Mouse (Mus musculus): Measurements from ENCODE around the gene Smad3. TPM values are rescaled to one million over a fixed set of nuclear protein-coding genes. Genes with fewer than 3 reads are reported as not detected.

Gene Smad3
- total and polyA plus RNA-seq, 3 experiments: 7.5 to 10.2 TPM; not detected in 1

- TF ChIP-seq JUND (IDR thresholded peaks at IDR 0.05; ENCODE audit: low read depth, low read length) (no peak), MYC (IDR thresholded peaks at IDR 0.05; ENCODE audit: low read depth, low read length) (0 out of 2 replicates have a peak, but pooled peaks have one; percentile 11), EP300 (IDR thresholded peaks at IDR 0.05; ENCODE audit: low read depth in 1 of 2, low read length in 2 of 2) (no peak), USF1 (IDR thresholded peaks at IDR 0.05; ENCODE audit: low read depth, low read length) (0 out of 2 replicates have a peak, but pooled peaks have one; percentile 35), KAT2A (conservative IDR thresholded peaks at IDR 0.05; ENCODE audit: low read depth, low read length) (no peak)
- H3K27ac ChIP-seq (ENCODE audit: control insufficient read depth, low read depth, low read length): peak overlapping the region; percentile 88
Observed at GRCm38 (mm10) chr9:63781714-63782464, 24.1 kb upstream of the Smad3 start.

GRCm38 (mm10) chr9:63779950-63780887 is 22.4 kb upstream of the Smad3 start:
- Histone ChIP-seq H3K79me2 (ENCODE audit: control insufficient read depth, insufficient read depth, low read length, poor library complexity) (no peaks in the 10 kb centered on the region), H3K27ac (ENCODE audit: control insufficient read depth, low read depth, low read length) (peak overlapping the region; percentile 88), H3K27me3 (ENCODE audit: control insufficient read depth in 1 of 2, insufficient read depth in 2 of 2, low read length in 2 of 2) (no peaks in the 10 kb centered on the region), H3K4me1 (ENCODE audit: control insufficient read depth in 1 of 2, insufficient read depth in 2 of 2, low read length in 2 of 2) (peaks cover 32 to 57% of the 10 kb centered on the region in 2 experiments), H3K4me3 (ENCODE audit: control insufficient read depth in 1 of 2, insufficient read depth in 1 of 2, low read depth in 2 of 2, low read length in 2 of 2) (peak overlapping the region in 1 of 2 experiments; percentile 10; a peak in 1 of 4 replicates), H3K9me3 (replicated peaks; ENCODE audit: insufficient read depth, low read length) (no peaks in the 10 kb centered on the region), H3K36me3 (ENCODE audit: control insufficient read depth in 1 of 2, insufficient read depth in 2 of 2, low read length in 2 of 2) (peaks cover 0 to 42% of the 10 kb centered on the region in 2 experiments; a peak in 2 of 4 replicates), H3K9ac (ENCODE audit: control insufficient read depth, low read depth, low read length, poor library complexity, severe bottlenecking) (peak overlapping the region; percentile 64)
- DNase-seq (ENCODE audit: low read depth, low spot score): peak; percentile 83
- TF ChIP-seq CHD2 (IDR thresholded peaks at IDR 0.05; ENCODE audit: low read length): no peak
- TF ChIP-seq POLR2AphosphoS5 (IDR thresholded peaks at IDR 0.05; ENCODE audit: borderline replicate concordance, low read depth, low read length): no peak
- no peak for TF ChIP-seq MXI1 (IDR thresholded peaks at IDR 0.05; ENCODE audit: low read depth, low read length)
- TF ChIP-seq ZKSCAN1 (IDR thresholded peaks at IDR 0.05; ENCODE audit: low read depth, low read length): no peak
- TF ChIP-seq TBP (IDR thresholded peaks at IDR 0.05; ENCODE audit: low read depth, low read length): no peak
- no peak; the same call in none of the 2 replicates for TF ChIP-seq SIN3A (IDR thresholded peaks at IDR 0.05; ENCODE audit: low read length)
- TF ChIP-seq POLR2A (IDR thresholded peaks at IDR 0.05; ENCODE audit: control insufficient read depth in 1 of 2, insufficient read depth in 1 of 2, low read depth in 1 of 2, low read length in 2 of 2, poor library complexity in 1 of 2): no peak
- TF ChIP-seq RAD21 (IDR thresholded peaks at IDR 0.05; ENCODE audit: low read depth, low read length): no peak
- no peak for TF ChIP-seq ZC3H11A (IDR thresholded peaks at IDR 0.05; ENCODE audit: low read depth, low read length)
- TF ChIP-seq MAZ (IDR thresholded peaks at IDR 0.05; ENCODE audit: low read depth, low read length): no peak
- TF ChIP-seq CTCF (IDR thresholded peaks at IDR 0.05 in 2 of 3, conservative IDR thresholded peaks at IDR 0.05 in 1 of 3; ENCODE audit: control insufficient read depth in 1 of 3, insufficient read depth in 1 of 3, low read depth in 2 of 3, low read length in 3 of 3, poor library complexity in 1 of 3, severe bottlenecking in 1 of 3): no peak
- TF ChIP-seq NELFE (IDR thresholded peaks at IDR 0.05; ENCODE audit: low read depth, low read length): no peak
- TF ChIP-seq MAFK (IDR thresholded peaks at IDR 0.05; ENCODE audit: borderline replicate concordance, low read depth, low read length): no peak
- TF ChIP-seq HCFC1 (IDR thresholded peaks at IDR 0.05; ENCODE audit: low read depth, low read length): 0 out of 2 replicates have a peak, but pooled peaks have one; percentile 2
- peak; percentile 69; the same call in 1 of the 2 replicates for TF ChIP-seq MYC (IDR thresholded peaks at IDR 0.05; ENCODE audit: low read depth, low read length)
- TF ChIP-seq ZMIZ1 (IDR thresholded peaks at IDR 0.05; ENCODE audit: low read depth, low read length): no peak
- peak; percentile 66 for TF ChIP-seq RCOR1 (IDR thresholded peaks at IDR 0.05; ENCODE audit: low read depth, low read length)
- peak; percentile 44; the same call in 1 of the 2 replicates for TF ChIP-seq GATA1 (IDR thresholded peaks at IDR 0.05; ENCODE audit: low read depth, low read length)
- TF ChIP-seq EP300 (IDR thresholded peaks at IDR 0.05; ENCODE audit: low read depth in 1 of 2, low read length in 2 of 2): peak; percentile 51 to 58; a peak in 3 of 4 replicates
- TF ChIP-seq E2F4 (IDR thresholded peaks at IDR 0.05; ENCODE audit: borderline replicate concordance, low read depth, low read length): no peak
- no peak for TF ChIP-seq BHLHE40 (IDR thresholded peaks at IDR 0.05; ENCODE audit: borderline replicate concordance, low read depth, low read length)
- no peak for TF ChIP-seq ZNF384 (IDR thresholded peaks at IDR 0.05; ENCODE audit: low read depth, low read length)
- TF ChIP-seq USF1 (IDR thresholded peaks at IDR 0.05; ENCODE audit: low read depth, low read length): no peak
- TF ChIP-seq MYB (IDR thresholded peaks at IDR 0.05; ENCODE audit: low read depth, low read length): no peak
- TF ChIP-seq CHD1 (IDR thresholded peaks at IDR 0.05; ENCODE audit: low read depth, low read length): no peak
- peak; percentile 57 for TF ChIP-seq ETS1 (IDR thresholded peaks at IDR 0.05; ENCODE audit: low read depth, low read length)

More at GRCm38 (mm10) chr9:63781714-63782464, 24.1 kb upstream of the Smad3 start:
- no peaks in the 10 kb centered on the region for H3K79me2 ChIP-seq (ENCODE audit: control insufficient read depth, insufficient read depth, low read length, poor library complexity)
- no peak overlapping the region for H3K4me3 ChIP-seq (ENCODE audit: control insufficient read depth in 1 of 2, insufficient read depth in 1 of 2, low read depth in 2 of 2, low read length in 2 of 2)
- peaks cover 33 to 62% of the 10 kb centered on the region in 2 experiments for H3K4me1 ChIP-seq (ENCODE audit: control insufficient read depth in 1 of 2, insufficient read depth in 2 of 2, low read length in 2 of 2)
- DNase-seq (ENCODE audit: low read depth, low spot score): peak; percentile 26
- H3K27me3 ChIP-seq (ENCODE audit: control insufficient read depth in 1 of 2, insufficient read depth in 2 of 2, low read length in 2 of 2): no peaks in the 10 kb centered on the region
- peak overlapping the region; percentile 34 for H3K9ac ChIP-seq (ENCODE audit: control insufficient read depth, low read depth, low read length, poor library complexity, severe bottlenecking)
- H3K9me3 ChIP-seq (replicated peaks; ENCODE audit: insufficient read depth, low read length): no peaks in the 10 kb centered on the region
- peaks cover 0 to 47% of the 10 kb centered on the region in 2 experiments; a peak in 2 of 4 replicates for H3K36me3 ChIP-seq (ENCODE audit: control insufficient read depth in 1 of 2, insufficient read depth in 2 of 2, low read length in 2 of 2)
